Mouse (Mus musculus) embryonic facial prominence, embryonic 12.5 days (tissue): ENCODE data around the gene Nop53. TPM values are rescaled to one million over a fixed set of nuclear protein-coding genes. Genes with fewer than 3 reads are reported as not detected.
A peak's percentile ranks its signal among the peaks of the same experiment; 100 is the strongest.

Experiments used
- ATAC-seq: fragments of 200-750 bp; cut with Nextera tagmentation; 2 replicates; pipeline ENCODE4 v1.8.0; 2017; ENCODE audit not compliant: insufficient number of reproducible peaks, insufficient read depth, low FRiP score, low TSS enrichment
- H3K27ac ChIP-seq: fragments of 300-500 bp; sonication (generic); 2 replicates; pipeline ENCODE4 v1.5.1; 2016; ENCODE audit warnings: mild to moderate bottlenecking
- H3K27me3 ChIP-seq: fragments of 300-500 bp; sonication (generic); 2 replicates; pipeline ENCODE4 v1.6.1; 2016; ENCODE audit warnings: mild to moderate bottlenecking, moderate library complexity
- H3K36me3 ChIP-seq: fragments of 300-500 bp; sonication (generic); 2 replicates; pipeline ENCODE4 v1.6.1; 2016; ENCODE audit warnings: mild to moderate bottlenecking
- H3K4me1 ChIP-seq: fragments of 300-500 bp; sonication (generic); 2 replicates; pipeline ENCODE4 v1.6.1; 2016
- H3K4me2 ChIP-seq: fragments of 300-500 bp; sonication (generic); replicated peaks from 2 replicates; pipeline ENCODE4 v1.6.1; 2016; ENCODE audit warnings: mild to moderate bottlenecking, moderate library complexity
- H3K4me3 ChIP-seq: fragments of 300-500 bp; sonication (generic); 2 replicates; pipeline ENCODE4 v1.5.1; 2016; ENCODE audit warnings: mild to moderate bottlenecking
- H3K9ac ChIP-seq: fragments of 300-500 bp; sonication (generic); 2 replicates; pipeline ENCODE4 v1.6.1; 2016; ENCODE audit warnings: mild to moderate bottlenecking, moderate library complexity
- H3K9me3 ChIP-seq: fragments of 300-500 bp; sonication (generic); 2 replicates; pipeline ENCODE4 v1.6.1; 2016; ENCODE audit warnings: mild to moderate bottlenecking, moderate library complexity
- WGBS: fragments of 180-500 bp; shearing (Covaris S2); methylation state at CpG from one replicate; pipeline ENCODE4 v1.1.7; 2016; 5-methylcytosine and 5-hydroxymethylcytosine counted together
- polyA plus RNA-seq: library from polyadenylated mRNA; unstranded; fragments of >200 nt; fragmentation: Nextera tagmentation; extraction: Ambion mirVana; gene quantifications from 2 replicates; pipeline ENCODE4 v1.2.1, GENCODE M21; 2016

Gene Nop53
- polyA plus RNA-seq, 1 experiment from 2014 or later, result 196 TPM

DNA sequence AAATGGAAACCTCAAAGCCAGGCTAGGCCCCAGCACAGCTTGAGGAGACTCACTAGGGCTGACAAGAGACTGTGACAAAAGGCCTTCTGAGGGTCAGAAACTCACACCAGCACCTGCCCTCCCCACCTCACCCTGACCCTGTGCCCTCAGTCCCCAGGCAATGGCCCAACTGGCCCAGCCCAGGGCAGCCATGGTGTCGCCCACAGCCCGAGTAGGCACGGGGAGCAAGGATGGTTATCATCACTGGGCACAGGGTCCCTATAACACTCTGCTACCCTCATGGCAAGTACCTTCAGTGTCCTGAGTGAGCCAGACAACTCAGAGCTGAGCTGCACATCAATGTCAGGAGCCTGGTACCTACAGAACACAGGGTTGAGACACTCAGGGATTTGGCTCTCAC lies 7.3 kb downstream of the Nop53 start:
- 93% methylated on average over 3 of the region's 3 CpGs for WGBS
- no peak for ATAC-seq

DNA sequence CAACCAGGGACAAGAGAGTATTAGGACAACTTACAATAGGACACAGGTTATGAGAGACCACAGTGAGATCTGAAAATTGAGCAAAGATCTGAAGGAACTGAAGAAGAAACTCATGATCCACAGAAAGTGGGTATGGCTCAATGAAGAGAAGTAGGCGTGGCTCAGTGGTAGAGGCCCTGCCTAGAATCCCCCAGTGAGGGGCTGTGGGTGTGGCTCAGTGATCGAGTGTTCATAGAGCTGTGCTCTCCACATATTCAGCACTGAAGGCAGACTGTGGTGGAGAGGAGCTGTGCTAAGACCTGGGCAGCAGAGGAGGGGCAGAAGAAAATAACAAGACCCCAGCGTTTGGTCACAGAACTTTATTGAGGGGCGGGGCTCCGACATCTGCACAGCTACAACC lies 8.4 kb downstream of the Nop53 start:
- H3K36me3 ChIP-seq, result peaks cover 75% of the 10 kb centered on the region

More for the DNA sequence above, 7.3 kb downstream of the Nop53 start:
- Histone ChIP-seq H3K36me3 (peaks cover 86% of the 10 kb centered on the region), H3K4me3 (no peak overlapping the region), H3K9me3 (0 out of 2 replicates have a peak, but pooled peaks cover 2% of the 10 kb centered on the region), H3K27me3 (no peaks in the 10 kb centered on the region), H3K9ac (no peak overlapping the region), H3K4me1 (no peaks in the 10 kb centered on the region), H3K4me2 (no peak overlapping the region), H3K27ac (no peak overlapping the region)

DNA sequence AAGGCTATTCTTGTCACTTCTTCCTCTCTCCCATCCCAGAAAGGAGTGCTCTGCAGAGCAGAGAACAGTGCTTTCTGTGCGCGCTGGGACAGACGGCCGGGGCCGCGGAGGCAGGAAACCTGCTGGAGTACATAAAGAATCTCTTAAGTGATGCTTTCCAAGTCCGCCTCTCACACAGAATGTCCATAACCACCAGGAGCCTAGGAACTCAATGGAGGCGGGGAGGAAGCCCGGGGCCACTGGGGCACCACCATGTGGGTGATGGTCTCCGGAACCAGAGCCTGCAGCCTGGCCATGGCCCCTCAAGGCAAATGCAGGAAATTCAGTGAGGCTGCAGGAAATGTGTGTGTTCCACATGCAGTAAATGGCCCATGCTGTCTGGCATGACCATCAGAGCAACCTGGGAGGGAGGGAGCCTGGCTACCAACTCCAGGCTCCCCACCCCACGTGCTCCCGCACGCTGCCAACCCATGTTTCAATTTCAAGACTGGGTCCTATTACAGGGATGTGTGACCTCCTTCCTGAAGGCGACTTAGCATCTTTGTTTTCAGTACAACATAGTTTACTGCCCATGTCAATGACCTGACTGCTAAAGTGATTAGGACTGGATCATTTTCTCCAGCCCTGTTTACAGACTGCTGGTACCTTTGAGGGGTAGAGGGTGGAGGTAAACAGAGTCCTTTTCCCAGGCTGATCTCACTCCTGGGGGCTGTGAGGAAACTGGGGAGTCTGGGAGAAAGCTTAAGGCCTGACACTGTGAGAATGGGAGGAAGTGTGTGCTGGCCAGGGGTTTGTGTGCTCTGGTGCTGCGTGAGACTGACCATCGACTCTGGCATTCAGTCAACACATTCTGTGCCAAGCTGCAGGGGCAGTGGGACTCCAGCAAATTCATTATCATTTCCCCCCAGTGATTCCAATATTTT lies 12.2 kb downstream of the Nop53 start:
- H3K36me3 ChIP-seq, result peaks cover 37% of the 10 kb centered on the region
- no peak for ATAC-seq
- no peak overlapping the region for H3K4me3 ChIP-seq
- no peak overlapping the region for H3K27ac ChIP-seq
- no peaks in the 10 kb centered on the region for H3K27me3 ChIP-seq
- no peaks in the 10 kb centered on the region for H3K4me1 ChIP-seq
- H3K9me3 ChIP-seq, result 0 out of 2 replicates have a peak, but pooled peaks cover 2% of the 10 kb centered on the region
- WGBS, result 47% methylated on average over 16 of the region's 16 CpGs
- no peak overlapping the region for H3K9ac ChIP-seq
- no peak overlapping the region for H3K4me2 ChIP-seq

More for the DNA sequence above, 8.4 kb downstream of the Nop53 start:
- H3K4me2 ChIP-seq, result no peak overlapping the region
- no peaks in the 10 kb centered on the region for H3K4me1 ChIP-seq
- H3K4me3 ChIP-seq, result no peak overlapping the region
- 91% methylated on average over 5 of the region's 5 CpGs for WGBS
- H3K27me3 ChIP-seq, result no peaks in the 10 kb centered on the region
- 0 out of 2 replicates have a peak, but pooled peaks cover 2% of the 10 kb centered on the region for H3K9me3 ChIP-seq
- no peak for ATAC-seq
- no peak overlapping the region for H3K27ac ChIP-seq
- no peak overlapping the region for H3K9ac ChIP-seq

DNA sequence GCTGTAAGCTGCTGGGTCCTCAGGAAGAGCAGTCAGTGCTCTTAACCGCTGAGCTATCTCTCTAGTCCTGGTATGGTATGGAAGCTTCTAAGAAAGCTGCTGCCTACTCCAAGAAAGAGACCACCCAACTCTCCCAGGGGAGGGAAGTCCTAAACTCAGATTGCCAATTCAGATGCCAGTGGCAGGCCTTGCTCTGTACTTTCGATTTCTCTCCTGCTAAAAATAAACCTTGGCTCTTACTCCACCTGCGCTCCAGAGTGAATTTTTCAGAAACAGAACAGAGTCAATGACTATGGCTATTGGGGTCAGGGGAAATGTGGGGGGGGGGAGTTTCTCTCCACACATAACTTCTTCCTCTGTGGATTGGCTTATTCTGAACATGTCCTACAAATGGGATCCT lies 14.2 kb downstream of the Nop53 start:
- Histone ChIP-seq H3K27ac (no peak overlapping the region), H3K4me1 (no peaks in the 10 kb centered on the region), H3K9ac (no peak overlapping the region), H3K36me3 (peaks cover 16% of the 10 kb centered on the region), H3K27me3 (no peaks in the 10 kb centered on the region), H3K4me3 (no peak overlapping the region), H3K9me3 (0 out of 2 replicates have a peak, but pooled peaks cover 2% of the 10 kb centered on the region), H3K4me2 (no peak overlapping the region)
- no peak for ATAC-seq
- 85% methylated on average over 3 of the region's 3 CpGs for WGBS

DNA sequence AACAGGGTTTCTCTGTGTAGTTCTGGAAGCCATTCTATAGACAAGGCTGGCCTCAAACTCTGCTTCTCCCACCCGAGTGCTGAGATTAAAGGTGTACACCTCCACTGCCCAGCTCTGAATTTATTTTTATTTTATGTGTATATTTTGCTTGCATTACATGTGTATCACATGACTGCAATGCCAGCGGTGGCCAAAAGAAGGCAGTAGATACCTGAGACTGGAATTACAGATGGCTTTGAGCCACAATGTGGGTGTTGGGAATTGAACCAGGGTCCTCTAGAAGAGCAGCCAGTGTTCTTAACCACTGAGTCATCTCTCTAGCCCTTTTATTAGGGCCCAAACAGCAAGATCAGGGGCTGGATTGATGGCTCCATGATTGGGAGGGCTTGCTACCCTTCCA lies 15.3 kb downstream of the Nop53 start:
- H3K36me3 ChIP-seq, result peaks cover 5% of the 10 kb centered on the region; the same call in 1 of the 2 replicates
- H3K4me3 ChIP-seq, result no peak overlapping the region
- no peak overlapping the region for H3K27ac ChIP-seq
- no peaks in the 10 kb centered on the region for H3K27me3 ChIP-seq
- ATAC-seq, result no peak
- 54% methylated on average over 2 of the region's 2 CpGs for WGBS
- H3K9me3 ChIP-seq, result 0 out of 2 replicates have a peak, but pooled peaks cover 2% of the 10 kb centered on the region
- H3K4me2 ChIP-seq, result no peak overlapping the region
- H3K4me1 ChIP-seq, result no peaks in the 10 kb centered on the region
- H3K9ac ChIP-seq, result no peak overlapping the region

DNA sequence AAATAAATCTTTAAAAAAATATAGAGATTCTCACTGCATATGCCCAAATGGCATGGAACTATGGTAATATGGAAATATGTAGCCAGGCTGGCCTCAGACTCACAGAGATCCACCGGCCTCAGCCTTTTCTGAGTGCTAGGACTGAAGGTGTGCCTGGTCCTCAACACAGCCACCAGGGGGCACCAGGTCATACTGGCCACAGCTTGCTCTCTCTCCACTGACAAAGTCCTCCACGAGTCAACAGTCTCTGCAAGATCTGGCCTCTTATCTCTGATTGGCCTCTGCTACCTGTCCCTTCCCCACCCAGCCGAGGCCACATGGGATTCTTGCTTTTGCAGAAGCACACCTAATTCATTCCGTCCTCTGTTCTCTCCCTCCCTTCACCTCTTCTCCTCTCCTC lies 16.0 kb downstream of the Nop53 start:
- 39% methylated on average over 4 of the region's 4 CpGs for WGBS
- Histone ChIP-seq H3K4me1 (no peaks in the 10 kb centered on the region), H3K9ac (no peak overlapping the region), H3K9me3 (0 out of 2 replicates have a peak, but pooled peaks cover under 1% of the 10 kb centered on the region), H3K4me2 (no peak overlapping the region), H3K4me3 (no peak overlapping the region), H3K27ac (no peak overlapping the region), H3K27me3 (no peaks in the 10 kb centered on the region), H3K36me3 (no peaks in the 10 kb centered on the region)
- ATAC-seq, result peak; percentile 47; the same call in 1 of the 2 replicates

DNA sequence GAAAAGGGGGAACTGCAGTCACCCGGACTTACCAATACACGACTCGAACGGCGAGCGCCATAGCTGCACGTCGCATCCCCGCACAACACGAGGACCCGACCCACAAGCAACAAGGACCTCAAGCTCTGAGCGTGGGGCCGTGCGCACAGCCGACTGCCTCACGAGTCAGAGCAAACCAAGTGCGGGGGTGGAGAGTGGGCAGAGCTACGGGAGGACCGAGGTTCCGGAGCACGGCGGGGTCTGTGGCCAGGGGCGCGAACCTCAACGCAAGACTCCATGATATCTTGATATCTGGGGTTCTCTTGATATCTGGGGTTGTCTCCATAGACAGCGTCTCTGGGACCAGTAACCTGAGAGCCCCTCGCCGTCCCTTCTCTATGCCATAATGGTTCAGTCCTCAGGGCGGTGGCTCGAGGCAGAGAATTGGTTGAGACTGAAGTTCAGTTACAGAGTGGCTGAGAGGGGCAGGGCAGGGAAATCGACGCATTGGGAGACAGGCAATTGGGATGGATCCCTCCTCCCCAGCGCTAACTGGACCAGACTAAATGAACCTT lies 23.6 kb downstream of the Nop53 start, which contains the start of gene Selenow:
Selenow (minus strand) TSS at position 183 of the 554 bp plus-strand sequence.
- H3K27me3 ChIP-seq, result no peaks in the 10 kb centered on the region
- peak within 1 kb of the TSS; percentile 88 for H3K27ac ChIP-seq
- ATAC-seq, result peak; percentile 92
- peak within 1 kb of the TSS; percentile 82 for H3K4me2 ChIP-seq
- peaks cover 15% of the 10 kb centered on the region for H3K4me1 ChIP-seq
- no peaks in the 10 kb centered on the region for H3K9me3 ChIP-seq
- H3K36me3 ChIP-seq, result peaks cover 28% of the 10 kb centered on the region
- H3K9ac ChIP-seq, result peak within 1 kb of the TSS; percentile 68
- H3K4me3 ChIP-seq, result peak within 1 kb of the TSS; percentile 69
- WGBS, result under 1% methylated on average over 33 of the region's 33 CpGs

DNA sequence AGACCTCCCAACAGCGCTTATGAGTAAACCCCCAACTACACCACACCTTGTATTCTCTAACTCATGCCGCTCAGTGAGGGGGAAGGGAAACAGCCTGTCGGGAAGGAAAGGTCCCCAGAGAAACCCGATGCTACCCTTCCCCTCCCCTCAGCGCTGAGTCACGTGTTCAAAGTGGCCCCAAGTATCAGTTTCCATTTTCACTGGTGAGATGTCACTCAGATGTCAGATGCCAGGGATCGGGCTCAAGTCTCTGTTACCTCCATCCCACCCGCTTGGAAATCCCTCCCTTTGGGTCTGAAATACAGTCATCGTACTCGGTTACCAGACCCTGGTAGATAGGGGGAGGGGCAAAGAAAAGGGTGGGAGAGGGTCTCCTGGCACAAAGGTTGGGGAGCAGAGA lies 24.1 kb downstream of the Nop53 start:
- Histone ChIP-seq H3K9ac (peak overlapping the region; percentile 68), H3K9me3 (no peaks in the 10 kb centered on the region), H3K4me1 (peaks cover 15% of the 10 kb centered on the region), H3K36me3 (peaks cover 33% of the 10 kb centered on the region), H3K27me3 (no peaks in the 10 kb centered on the region), H3K4me3 (peak overlapping the region; percentile 69), H3K4me2 (peak overlapping the region; percentile 82), H3K27ac (peak overlapping the region; percentile 88)
- under 1% methylated on average over 10 of the region's 10 CpGs for WGBS
- peak; percentile 50 for ATAC-seq

DNA sequence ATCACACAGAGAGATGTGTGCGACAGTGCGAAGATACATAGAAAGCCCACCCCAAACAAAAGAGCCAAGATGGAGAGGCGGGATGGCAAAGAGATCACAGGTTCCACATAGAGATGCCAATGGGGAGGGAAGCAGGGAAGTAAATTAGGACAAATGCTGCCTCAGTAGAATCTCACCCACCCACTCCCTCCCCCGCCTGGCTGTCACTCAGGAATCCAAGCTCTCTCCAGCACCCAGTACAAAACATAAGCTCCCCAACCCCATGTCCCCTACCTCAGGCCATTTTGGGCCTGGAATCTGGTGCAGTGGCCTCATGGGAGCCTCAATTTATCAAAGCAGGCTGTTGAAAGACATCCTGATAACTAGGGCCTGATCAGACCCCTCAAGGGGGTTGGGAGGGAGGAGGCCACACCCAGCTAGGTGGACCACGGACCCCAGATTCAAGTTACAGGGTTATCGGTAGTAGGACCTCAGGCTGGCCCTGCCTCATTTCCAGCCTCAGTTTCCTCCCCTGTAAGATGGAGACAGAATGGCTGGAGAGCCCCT lies 25.2 kb downstream of the Nop53 start:
- WGBS, result 84% methylated on average over 6 of the region's 6 CpGs
- Histone ChIP-seq H3K27me3 (no peaks in the 10 kb centered on the region), H3K4me1 (peaks cover 15% of the 10 kb centered on the region), H3K27ac (no peak overlapping the region), H3K36me3 (peaks cover 37% of the 10 kb centered on the region), H3K9me3 (no peaks in the 10 kb centered on the region), H3K4me2 (peak overlapping the region; percentile 82), H3K9ac (peak overlapping the region; percentile 68), H3K4me3 (peak overlapping the region; percentile 69)
- ATAC-seq, result no peak

DNA sequence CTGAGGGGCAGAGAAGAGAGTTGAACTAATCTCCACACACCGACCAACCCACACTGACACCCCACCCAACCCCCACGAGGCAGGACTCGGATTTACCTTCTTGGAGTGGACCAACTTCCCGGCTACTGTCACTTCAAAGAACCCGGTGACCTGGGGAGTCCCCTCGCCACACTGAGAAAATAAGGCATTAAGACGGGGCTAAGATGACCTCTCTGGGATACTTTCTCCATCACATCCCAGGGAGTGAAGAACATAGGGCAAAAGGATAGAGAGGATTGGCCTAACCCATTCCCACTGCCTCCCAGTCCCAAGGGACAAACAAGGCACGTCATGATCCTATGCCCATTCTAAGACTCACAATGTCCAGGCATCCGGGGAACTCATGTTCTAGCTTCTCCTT lies 25.9 kb downstream of the Nop53 start:
- H3K27me3 ChIP-seq, result no peaks in the 10 kb centered on the region
- H3K27ac ChIP-seq, result no peak overlapping the region
- H3K4me2 ChIP-seq, result peak overlapping the region; percentile 82
- H3K9me3 ChIP-seq, result no peaks in the 10 kb centered on the region
- peaks cover 15% of the 10 kb centered on the region for H3K4me1 ChIP-seq
- H3K4me3 ChIP-seq, result peak overlapping the region; percentile 69; the same call in 1 of the 2 replicates
- WGBS, result 91% methylated on average over 9 of the region's 9 CpGs
- H3K9ac ChIP-seq, result no peak overlapping the region
- no peak for ATAC-seq
- peaks cover 37% of the 10 kb centered on the region for H3K36me3 ChIP-seq

DNA sequence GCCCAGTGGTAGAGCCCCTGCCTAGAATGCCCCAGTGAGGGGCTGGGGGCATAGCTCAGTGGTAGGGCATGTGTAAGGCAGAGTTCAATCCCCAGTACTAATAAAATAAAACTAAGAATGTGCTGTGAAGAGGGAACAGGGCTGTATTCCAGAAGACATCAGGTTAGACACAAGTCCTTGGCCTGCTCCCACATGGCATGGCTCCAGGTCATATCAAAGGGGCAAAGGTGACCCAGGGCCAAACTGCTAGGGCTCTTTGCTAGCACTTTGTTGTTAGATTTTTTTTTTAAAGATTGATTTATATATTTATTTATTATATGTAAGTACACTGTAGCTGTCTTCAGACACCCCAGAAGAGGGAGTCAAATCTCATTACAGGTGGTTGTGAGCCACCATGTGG lies 27.5 kb downstream of the Nop53 start:
- Histone ChIP-seq H3K36me3 (peaks cover 37% of the 10 kb centered on the region), H3K4me1 (peaks cover 15% of the 10 kb centered on the region), H3K4me2 (no peak overlapping the region), H3K4me3 (no peak overlapping the region), H3K27ac (no peak overlapping the region), H3K27me3 (no peaks in the 10 kb centered on the region), H3K9ac (no peak overlapping the region), H3K9me3 (no peaks in the 10 kb centered on the region)
- no peak for ATAC-seq
